Mouse (Mus musculus) ES-Bruce4 (cell line): Measurements from ENCODE around the gene Flvcr2.

Experiments used
- CTCF ChIP-seq: IDR thresholded peaks from one replicate; pipeline ENCODE4 v1.8.1; 2011; ENCODE audit warnings: low read depth, low read length
- EP300 ChIP-seq: IDR thresholded peaks from 2 replicates; pipeline ENCODE4 v1.6.1; 2011; ENCODE audit warnings: low read depth, low read length; ENCODE audit not compliant: insufficient read depth
- POLR2A ChIP-seq: IDR thresholded peaks from one replicate; pipeline ENCODE4 v1.8.1; 2011; ENCODE audit warnings: low read length; ENCODE audit not compliant: insufficient read depth

DNA sequence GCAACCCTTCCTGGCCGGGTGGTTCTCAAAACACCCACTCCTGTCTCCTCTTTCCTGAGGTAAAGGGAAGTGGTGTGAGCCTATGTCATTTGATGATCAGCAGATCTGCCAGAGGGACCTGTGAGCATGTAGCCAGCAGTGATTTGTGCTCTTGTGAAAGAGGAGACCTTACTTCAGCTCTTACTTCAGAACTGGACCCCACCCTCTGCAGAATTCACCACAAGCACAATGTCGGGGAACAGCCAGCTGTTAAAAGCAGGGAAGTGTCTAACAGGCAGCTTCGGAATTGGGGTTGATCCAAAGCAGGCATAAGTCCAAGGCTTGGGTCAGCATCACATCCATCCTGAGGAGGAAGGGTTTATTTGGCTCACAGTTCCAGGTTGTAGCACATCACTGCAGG lies 25.0 kb downstream of the Flvcr2 start:
- TF ChIP-seq POLR2A (no peak), CTCF (no peak), EP300 (no peak)
